Mouse (Mus musculus) T-helper 17 cell (primary cell): ENCODE measurements around the gene Senp1.

Experiments used
- in situ Hi-C, 2 experiments: fragments of 300-600 bp; cut with MboI, MseI; formaldehyde crosslinking; loops; 1 replicate in 1 of 2; 2 replicates in 1 of 2; pipeline ENCODE4 v1.15.1; 2025; ENCODE audit warnings: high pct_unique_total_duplicates in 2 of 2

Gene Senp1

DNA sequence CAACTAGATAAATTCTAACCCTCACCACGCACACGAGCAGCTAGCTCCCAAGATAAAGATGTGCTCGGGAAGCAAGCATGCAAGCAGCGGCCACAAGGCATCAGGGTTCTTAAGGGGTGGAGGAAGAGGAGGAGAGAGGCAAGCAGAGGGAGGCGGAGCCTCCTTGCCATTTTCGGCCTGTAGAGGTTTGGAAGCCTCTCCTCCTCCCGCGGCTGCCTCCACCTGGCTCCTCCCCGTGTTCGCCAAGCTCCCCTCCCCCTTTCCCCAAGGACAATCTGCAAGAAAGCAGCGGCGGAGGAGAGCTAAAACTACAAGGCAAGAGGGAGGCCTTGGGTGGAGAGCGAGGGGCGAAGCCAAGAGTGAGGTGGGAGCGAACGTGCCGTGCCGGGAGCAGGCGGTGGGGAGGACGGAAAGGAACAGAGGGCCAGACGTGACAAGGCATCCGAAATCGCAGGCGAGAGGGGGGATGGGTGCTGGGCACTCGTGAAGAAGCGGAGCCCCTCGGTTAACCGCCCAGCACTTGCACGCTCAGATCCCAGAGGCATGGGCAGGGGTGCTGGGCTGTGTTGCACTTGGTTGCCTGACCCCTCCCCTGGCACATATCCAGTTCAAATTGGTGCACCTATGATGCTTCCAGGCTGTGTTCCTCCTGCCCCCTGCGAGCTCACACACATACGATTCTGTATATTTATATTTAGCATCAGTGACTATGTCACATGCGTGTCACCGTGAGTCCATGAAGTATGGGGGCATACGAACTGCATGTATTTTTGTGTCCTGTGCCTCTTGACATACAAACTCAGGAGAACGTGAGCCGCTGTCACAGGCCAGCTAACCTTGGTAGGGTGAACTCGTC is 15.0 kb upstream of the Senp1 start:
- in situ Hi-C loops = no loop called here

DNA sequence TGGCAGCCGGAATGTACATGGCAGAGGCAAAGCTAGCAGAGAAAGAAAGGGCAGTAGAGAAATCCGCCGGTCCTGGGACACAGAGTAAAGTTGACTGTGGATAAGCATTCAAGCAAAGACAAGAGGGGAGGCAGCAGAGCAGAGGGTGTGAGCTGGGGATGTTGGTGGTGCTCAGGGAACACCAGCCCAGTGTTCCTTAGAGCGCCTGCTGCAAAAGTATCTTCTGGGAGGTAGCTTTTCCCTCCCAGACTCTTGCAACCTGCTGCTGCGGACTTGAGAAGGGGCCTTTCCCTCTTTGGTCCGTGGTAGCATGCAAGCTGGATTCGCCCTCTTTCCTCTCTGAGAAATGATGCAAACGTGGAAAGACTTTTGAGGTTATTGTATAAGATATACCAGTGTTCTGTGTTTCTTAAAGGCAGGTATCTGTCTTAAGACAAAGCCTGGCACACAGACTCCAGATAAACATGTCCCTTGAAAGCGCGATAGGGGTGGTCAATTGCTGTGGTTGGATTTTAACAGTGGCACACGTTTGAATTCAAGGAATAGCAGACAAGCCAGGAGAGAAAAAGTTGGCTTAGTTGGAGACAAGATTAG is 14.3 kb upstream of the Senp1 start:
- in situ Hi-C loops = no loop called here

DNA sequence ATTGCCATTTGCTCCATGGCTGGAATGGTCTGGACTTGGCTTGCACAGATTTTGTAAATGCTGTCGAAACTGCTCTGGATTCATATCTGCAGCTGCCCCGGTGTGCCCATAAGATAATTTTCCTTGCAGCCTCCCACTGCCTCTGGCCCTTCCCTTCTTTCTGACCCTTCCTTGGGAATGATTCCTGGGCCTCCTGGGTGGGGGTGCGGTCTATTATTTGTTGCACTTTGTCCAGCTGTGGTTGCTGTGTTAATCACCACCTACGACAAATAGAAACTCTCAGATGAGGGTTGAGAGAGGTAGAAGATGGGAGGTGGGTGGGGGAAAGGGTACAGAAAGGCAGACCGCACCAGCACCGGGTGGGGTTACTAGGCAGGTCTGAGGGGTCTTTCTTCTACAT is 13.7 kb upstream of the Senp1 start:
- in situ Hi-C loops = no loop called here

GRCm38 (mm10) chr15:98106506-98106905 is 13.0 kb upstream of the Senp1 start:
- in situ Hi-C loops = no loop called here

DNA sequence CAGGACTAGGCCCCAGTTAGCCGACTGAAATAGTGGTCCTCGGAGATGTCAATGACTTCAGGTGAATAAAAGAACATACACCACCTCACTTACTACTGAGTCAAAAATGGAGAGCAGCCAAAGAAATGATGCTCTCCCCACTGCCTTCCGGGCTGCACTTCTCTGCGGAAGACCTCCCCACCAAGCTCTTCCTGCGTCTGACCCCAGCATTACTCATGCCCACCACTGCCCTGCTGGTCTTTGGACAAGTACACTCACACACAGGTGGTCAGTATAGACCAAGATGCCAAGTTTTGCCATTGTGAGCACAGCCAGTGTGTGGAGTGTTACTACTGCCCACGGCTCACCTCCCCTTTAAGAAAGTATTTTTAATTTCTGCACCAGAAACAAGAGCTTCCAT is 8.9 kb upstream of the Senp1 start:
- in situ Hi-C loops = no loop called here

DNA sequence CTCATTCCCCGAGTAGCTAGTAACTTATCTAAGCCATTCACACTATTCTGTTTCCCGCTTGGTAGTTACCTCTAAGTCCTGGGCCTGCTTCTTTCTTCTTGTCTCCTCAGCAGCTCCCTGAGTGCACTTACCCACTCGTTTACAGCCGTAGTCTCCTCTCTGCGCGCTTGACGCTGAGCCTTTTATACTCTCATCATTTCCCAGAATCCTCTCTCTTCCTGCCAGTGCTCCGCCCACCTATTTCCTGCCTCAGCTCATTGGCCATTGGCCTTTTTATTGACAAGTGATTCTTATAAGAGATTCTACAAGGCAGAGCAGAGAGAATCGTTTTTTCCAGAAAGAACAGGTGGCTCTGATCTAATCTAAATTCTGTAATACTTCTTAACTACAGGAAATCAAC is 5.0 kb upstream of the Senp1 start:
- in situ Hi-C loops = no loop called here

GRCm38 (mm10) chr15:98096957-98097356 is 3.4 kb upstream of the Senp1 start:
- in situ Hi-C loops = no loop called here

- in situ Hi-C loops = loop anchor here (5.0 kb wide), 4 partner anchors 52 to 1398 kb away; partner anchors contain the start of genes Olfr283 (in 1 of the 2) and Slc38a2 (in 1 of the 2)
These were observed 1.4 kb upstream of the Senp1 start for GRCm38 (mm10) chr15:98094905-98095304.

- in situ Hi-C loops = loop anchor here (5.0 kb wide), 4 partner anchors 55 to 1395 kb away; partner anchors contain the start of genes Olfr283 (in 1 of the 2) and Slc38a2 (in 1 of the 2)
These were observed 998 bp downstream of the Senp1 start, which contains the start of gene Pfkm for GRCm38 (mm10) chr15:98092372-98093120. Gene Pfkm, plus strand, starts transcription at chr15:98092589.

DNA sequence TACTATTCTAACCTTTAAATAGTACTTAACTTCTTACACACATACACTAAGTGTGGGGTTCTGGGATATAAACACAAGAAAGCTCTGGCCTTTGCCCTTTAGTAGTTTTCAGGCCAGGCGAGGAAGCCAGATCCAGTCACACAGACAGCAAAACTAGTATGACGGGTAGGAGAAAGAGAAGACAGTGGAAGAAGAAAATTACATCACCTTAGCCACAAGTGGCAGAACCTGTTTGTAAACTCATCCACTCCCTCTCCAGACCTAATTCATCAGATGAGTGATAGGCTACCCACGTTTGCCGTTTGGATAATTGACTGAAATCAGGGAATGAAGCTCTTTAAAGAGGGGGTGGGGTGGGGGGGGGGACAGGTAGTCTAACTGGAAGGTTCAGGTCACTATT is 1.7 kb downstream of the Senp1 start:
- in situ Hi-C loops = loop anchor here (5.0 kb wide), 4 partner anchors 55 to 1395 kb away; partner anchors contain the start of genes Olfr283 (in 1 of the 2) and Slc38a2 (in 1 of the 2)

GRCm38 (mm10) chr15:98089421-98090183 is 3.9 kb downstream of the Senp1 start:
- in situ Hi-C loops = loop anchor here (5.0 to 10.0 kb wide), 5 partner anchors 58 to 1885 kb away; partner anchors contain the start of genes Larp4 (in 1 of the 2), Olfr283 (in 1 of the 2) and Slc38a2 (in 1 of the 2)

DNA sequence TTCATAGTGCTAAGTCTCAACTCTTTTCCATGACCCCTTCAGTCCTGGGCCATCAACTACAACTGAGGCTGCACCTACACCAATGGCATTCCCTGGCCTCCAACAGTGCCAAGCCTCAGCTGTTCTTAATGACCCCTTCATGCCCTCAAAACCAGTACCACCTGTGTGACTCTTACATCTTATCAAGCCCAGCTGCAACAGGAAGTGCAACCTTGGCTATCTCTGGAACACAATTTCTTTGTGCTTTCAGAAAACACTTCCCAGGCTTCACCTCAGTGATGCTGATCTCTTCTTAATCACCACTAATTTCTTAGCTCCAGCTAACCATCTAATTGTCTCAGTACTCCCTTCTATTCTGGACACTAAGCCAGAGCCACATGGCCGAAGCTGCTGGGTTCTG is 4.7 kb downstream of the Senp1 start:
- in situ Hi-C loops = loop anchor here in 1 of 2 experiments (10.0 kb wide), 1 partner anchor 1886 kb away; the partner anchor contains the start of gene Larp4

- in situ Hi-C loops = loop anchor here in 1 of 2 experiments (10.0 kb wide), 1 partner anchor 468 kb away; no protein-coding TSS in a partner anchor
These were observed 16.6 kb downstream of the Senp1 start for GRCm38 (mm10) chr15:98076901-98077300.

DNA sequence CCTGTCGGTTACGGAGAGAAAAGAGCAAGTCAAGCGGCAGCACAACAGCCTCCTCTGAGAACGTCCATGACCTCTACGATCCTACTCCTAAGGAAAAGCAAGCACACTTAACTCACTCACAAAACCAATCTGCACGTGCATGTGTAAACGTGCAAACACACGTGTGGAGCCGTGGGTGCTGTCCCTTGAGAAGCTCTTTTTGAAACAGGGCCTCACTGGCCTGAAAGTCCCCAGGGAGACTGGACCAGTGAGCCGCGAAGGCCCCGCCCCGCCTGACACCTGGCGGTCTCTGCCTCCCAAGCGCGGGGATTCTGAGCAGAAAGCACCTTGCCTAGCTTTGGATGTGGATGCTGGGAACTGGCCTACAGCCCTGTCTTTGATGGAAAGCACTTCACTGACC is 18.5 kb downstream of the Senp1 start:
- in situ Hi-C loops = loop anchor here in 1 of 2 experiments (10.0 kb wide), 1 partner anchor 470 kb away; no protein-coding TSS in a partner anchor

DNA sequence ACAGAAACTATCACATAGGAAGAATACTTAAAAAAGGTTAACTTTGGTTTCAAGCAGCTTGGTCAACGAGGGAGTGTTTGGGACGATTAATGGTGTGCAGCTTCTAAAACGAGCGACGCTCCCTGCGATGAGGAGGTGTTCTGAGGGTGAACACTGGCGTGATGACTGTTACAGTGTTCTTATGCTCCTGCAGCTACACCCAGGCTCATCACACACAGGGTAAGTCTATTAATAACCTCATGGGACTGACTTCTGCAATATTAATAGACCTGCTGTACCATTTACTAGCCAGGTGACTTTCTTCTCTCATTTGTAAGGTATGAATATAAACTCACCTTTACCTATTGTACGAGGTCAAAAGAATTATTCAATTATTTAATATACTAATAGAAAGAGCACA is 19.0 kb downstream of the Senp1 start:
- in situ Hi-C loops = loop anchor here in 1 of 2 experiments (10.0 kb wide), 1 partner anchor 470 kb away; no protein-coding TSS in a partner anchor

DNA sequence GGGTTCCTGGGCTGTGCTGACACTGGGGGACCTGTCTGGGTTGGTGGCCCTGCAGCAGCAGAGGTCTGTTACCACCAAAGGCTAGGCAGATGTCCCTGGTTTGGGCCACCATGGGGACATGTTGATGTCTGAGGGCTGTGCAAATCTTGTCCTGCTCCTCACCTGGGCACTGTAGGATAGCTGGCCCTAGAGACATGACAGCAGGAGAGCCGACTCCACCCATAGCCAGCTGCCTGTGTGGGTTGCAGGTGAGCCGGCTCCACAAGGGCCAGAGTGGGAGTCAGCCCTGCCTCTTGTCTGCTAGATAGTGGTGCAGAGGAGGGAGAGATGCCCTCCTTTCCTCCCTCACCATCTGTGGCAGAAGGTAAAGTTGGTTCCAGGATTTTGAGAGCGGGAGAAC is 23.2 kb downstream of the Senp1 start:
- in situ Hi-C loops = loop anchor here in 1 of 2 experiments (10.0 kb wide), 1 partner anchor 474 kb away; no protein-coding TSS in a partner anchor

DNA sequence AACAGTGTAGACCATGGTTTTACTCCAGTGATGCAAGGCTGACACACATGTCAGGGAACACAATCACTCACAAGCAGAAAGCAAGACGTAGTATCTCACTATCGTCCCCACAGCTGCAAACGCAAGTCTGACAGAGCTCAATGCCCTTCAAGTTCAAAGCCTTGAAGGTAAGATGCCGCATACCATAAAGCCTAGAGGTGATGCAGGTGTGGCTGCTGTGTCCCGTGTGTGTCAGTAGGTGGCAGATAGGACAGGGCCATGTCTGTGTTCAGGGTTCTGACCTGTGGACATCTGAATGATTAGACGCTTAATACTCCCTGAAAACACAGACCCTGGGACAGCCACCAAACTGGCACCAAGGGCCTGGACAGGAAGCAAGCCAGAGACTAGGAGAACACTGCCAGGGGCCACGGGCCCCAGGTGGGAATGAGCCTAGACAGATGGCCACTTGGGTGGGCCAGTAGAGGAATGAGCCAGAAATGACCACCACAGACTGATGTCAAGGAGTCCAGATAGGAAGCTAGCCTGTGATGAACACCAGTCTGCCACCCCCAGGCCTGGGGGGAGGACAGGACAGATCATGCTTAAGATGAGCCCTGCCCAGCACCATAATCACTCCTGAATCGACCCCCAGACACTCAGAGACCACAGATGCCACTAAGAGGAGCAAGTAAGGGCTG is 23.8 kb downstream of the Senp1 start:
- in situ Hi-C loops = loop anchor here (10.0 kb wide), 3 partner anchors 475 to 1615 kb away; no protein-coding TSS in a partner anchor

DNA sequence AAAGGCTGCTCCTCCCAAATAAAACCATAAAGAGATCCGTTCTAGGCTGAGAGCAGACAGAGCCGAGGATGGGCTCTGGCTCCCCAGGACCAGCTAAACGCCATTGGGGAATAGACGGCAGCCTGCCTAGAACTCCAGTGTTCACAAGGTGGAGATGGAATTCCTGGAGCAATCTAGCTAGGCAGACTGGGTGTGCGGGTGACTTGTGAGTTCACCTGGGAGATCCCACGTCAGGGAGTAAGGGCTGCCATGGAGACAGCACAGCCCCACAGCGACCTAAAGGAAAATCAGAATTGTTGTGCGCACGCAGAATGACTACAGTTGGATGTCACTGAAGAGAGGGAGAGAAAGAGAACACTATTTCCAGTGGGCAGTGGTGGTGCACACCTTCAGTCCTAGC is 25.0 kb downstream of the Senp1 start:
- in situ Hi-C loops = loop anchor here in 1 of 2 experiments (10.0 kb wide), 2 partner anchors 756 to 1614 kb away; no protein-coding TSS in a partner anchor

- in situ Hi-C loops = loop anchor here in 1 of 2 experiments (10.0 kb wide), 2 partner anchors 757 to 1613 kb away; no protein-coding TSS in a partner anchor
These were observed 26.1 kb downstream of the Senp1 start for GRCm38 (mm10) chr15:98067492-98067891.
